Mouse (Mus musculus) kidney, adult 9 months (tissue): ENCODE measurements around the gene Lrba.

Source experiments
- DNase-seq: peaks from one replicate; pipeline ENCODE4 v3.0.0; 2022

Lrba gene

DNA sequence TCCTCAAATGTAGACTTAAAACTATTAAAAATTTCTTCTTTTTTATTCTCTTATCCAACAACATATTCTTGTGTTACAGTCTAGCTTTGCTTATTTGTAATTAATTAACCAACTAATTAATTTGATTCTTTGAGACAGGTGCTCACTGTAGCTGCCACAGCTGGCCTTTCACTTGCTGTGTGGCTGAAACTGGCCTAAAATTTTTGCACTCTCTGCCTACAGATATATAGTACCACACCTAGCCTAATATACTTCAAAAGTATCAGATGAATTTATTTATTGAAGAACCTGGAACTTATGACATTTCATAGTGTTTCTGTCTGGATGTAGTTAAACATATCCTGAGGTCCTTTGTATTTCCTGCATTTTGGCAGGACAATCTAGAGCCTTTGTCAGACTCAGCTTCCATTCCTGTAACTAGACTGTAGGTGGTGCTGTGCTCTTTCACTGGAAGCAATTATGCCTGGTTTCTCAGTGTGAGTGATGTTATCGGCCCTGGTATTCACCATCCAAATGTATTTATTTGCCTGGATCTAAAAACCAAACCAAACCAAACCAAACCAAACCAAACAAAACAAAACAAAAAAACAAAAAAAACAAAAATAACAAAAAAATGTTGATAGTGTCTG is 43.7 kb downstream of the Lrba start:
- peak; percentile 51 for DNase-seq

DNA sequence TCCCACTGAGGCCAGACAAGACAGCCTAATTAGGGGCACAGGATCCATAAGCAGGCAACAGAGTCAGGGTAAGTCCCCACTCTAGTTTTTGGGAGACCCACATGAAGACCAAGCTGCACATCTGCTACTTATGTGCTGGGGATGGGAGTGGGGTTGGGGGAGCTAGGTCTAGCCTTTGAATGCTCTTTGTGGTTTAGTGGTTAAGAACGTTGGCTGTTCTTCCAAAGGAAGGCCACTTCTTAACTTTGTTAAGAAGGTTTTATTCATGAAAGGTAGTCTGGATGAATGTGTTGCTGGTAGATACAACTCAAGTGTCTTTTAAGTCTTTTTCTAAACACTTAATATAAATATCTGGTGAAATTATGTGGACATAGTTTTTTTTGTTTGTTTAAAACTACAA is 51.2 kb downstream of the Lrba start:
- no peak for DNase-seq

DNA sequence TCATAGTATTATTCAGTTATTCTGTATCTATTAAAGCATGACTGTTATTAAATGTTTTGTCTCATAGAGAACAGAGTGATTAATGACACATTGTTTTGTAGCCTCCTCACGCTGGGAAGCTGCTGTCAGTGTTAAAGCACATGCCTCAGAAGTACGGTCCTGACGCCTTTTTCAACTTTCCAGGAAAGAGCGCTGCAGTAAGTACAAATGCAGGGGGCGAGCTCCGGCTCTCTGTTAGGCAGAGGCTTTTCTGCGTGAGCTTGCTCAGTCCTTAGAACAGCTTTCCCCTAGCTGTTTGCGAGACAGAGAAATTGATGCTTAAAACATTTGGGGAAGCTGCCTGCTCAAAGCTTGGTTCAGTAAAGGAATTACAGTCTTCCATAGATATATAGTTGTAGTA is 66.8 kb downstream of the Lrba start:
- DNase-seq: no peak

DNA sequence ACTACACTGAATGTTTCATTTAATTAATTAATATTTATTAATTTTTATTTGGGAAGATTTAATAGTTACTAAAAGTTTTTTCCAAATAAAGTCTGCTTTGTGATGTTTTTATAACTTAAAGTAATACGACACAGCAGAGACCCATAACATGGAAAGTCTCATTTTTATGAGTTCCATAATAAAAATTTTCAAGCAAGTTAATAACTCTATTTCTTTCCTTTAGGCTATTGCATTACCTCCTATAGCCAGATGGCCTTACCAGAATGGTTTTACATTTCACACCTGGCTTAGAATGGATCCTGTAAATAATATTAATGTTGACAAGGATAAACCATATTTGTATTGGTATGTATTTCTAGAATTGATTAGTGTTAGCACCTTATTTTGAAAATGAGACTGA is 70.4 kb downstream of the Lrba start:
- no peak for DNase-seq

DNA sequence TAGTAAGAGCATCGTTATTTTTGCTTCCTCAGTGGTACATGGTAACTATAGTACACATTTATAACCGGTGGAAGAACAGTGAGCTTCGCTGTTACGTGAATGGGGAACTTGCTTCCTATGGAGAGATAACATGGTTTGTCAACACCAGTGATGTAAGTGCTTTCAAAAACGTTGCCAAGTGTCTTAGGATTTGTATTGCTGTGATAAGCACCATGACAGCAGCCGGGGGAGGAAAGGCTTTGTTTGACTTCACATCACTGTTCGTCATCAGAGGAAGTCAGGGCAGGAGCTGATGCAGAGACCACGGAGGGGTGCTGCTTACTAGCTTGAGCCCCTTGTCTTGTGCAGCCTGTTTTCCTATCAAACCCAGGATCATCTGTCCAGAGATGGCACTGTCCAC is 71.7 kb downstream of the Lrba start:
- DNase-seq: no peak

DNA sequence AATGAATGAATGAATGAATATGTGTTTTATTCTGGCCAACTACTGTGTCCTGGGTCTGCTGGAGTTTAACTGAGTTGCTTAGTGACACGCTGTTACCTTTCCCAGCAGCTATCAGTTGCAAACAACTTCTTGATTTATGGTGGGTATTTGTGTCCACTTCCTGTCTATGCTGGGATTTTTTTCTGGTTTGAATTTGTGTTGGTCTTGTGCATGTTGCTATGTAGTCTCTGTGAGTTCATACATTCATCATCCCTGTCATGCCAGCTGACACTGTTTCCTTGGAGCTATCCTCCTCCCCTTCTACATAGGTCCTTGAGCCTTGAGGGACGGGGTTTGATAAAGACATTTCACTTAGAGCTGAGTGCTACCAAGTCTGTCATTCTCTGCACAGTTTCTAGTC is 84.4 kb downstream of the Lrba start:
- no peak for DNase-seq

DNA sequence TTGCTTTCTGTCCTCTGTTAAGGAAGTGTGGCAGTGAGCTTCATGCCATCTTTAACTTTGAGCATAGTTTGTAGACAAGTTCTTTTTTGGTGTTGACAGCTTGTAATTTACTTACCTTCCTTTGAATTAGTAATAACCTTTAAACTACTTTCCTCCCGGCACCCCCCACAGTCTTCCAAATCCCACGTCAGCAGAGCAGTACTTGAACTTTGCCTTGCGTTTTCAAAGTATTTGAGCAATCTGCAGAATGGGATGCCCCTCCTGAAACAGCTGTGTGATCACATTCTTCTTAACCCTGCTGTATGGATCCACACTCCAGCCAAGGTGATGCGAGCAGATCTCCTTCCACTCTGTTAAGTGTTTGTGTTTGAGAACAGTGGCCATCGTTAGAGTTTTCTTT is 85.7 kb downstream of the Lrba start:
- peak; percentile 58 for DNase-seq

DNA sequence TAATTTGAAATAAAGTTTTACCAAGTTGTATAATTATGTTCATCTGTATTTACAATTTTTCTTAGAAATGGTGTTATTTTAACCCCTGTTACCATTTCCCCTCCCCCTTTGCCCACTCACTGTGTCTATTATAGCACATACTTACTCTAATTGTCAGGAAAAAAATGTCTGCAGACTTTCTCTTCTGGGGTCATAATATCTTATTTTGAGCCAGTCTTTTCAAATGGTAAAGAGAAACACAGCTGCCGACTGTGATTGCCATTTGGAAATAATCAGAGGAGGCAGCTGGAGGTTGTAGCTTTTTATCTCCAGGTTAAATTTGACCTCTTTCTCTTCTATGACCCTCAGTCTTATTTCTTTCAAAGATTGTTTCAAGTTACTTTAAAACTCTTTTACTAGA is 86.9 kb downstream of the Lrba start:
- DNase-seq: no peak

DNA sequence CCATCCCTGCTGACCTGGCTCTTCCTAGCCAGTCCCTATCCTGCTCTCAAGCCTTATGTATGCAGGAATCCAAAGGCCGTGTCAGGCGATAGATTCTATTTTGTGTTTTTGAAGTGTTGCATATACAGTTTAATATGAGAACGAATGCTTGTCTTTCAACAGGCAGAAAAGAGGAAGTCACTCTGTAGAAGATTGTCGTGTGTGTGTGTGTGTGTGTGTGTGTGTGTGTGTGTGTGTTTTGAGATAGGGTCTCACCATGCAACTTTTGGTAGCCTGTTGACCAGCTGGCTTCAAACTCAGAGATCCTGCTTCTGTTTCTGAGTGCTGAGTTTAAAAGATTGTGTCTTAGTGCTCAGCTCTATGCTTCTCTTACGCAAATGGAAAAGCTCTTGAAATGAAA is 93.2 kb downstream of the Lrba start:
- no peak for DNase-seq

DNA sequence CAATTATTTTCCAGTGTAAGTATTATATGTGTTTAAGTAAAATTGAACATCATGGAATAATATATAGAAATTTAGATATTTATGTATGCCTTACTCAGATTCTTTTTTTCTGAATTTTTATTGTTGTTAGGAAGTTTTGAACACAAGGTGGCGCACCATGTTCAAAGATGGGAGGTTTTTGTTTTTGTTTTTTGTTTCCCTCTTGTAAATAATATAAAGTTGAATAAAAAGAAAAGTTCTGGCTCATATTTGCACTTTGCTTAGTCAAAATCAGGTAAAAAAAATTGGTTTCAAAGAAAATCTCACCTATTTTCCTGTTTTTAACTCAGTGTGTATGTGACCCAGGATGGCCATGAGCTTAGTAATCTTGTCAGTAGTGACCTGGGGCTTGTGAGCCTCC is 104.1 kb downstream of the Lrba start:
- DNase-seq: peak; percentile 17

DNA sequence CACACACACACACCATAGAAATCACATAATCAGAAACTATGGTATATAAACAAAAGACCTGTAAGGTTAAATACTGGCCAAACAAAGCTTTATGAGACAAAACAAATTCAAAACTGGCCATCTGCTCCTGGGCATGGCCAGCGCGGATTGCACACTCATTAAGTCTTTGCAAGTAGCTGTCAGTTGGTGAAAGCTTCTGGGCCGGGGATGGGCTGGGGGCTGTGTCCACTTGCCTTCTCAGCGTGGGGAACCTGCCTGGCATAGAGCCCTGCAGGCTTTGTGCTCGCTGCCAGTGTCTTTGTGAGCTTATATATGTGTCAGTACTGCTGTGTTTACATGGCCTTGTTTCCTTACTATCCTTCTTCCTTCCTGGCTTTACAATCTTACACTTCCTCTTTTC is 118.8 kb downstream of the Lrba start:
- no peak for DNase-seq

DNA sequence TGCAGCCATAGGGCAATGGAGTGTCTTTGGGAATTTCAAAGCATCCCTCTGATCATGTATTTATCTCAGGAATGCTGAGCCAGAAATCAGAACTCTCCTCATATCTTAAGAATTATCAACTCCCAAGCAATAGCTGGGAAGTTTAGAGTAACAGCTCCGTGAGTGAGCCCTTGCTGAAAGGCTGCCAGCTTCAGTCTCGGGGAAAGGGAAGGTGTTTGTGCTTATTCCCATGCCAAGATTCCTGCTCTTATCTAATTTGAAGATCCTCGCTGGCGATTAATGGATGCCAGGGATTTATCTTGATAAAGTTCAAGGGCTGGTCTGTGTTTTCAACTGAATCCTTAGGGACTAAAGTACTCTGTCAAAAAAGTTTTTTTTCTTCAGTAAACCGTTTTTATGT is 138.0 kb downstream of the Lrba start:
- DNase-seq: peak; percentile 14

DNA sequence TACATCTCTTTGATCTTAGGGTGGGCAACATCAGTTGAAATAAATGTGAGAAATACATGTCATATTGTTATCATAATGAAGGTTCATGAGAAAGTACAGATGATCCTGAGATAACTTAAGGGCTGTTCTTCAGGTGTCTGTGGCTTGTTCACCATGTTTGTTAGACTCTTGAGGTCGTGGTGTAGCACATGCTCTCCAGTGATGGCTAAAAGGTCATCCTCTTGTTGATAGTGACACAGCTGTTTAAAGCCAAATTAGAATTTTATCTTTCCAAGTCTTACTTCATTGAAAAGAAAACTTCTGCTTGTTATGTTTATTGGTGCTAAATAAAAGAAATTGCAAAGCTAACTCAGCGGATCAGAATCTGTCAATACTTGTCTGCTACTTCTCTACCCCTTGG is 147.0 kb downstream of the Lrba start:
- DNase-seq: no peak

DNA sequence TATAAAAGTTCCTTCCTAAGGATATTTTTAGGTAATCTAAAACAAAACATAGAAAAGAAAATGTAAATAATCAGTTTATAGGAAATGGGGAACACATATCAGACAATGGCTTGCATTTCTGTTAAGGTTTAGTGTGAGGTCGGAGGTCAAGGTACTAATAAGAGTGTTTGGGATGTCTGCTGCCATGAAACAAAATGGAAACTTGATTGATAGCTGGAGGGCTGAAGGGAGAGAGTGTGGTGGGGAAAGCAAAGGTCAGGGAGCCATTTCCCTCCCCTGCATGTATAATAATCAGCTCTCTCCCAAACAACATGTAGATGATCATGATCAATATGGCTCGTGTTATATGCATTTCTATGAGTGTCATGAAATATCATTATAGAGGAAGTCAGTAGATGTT is 150.8 kb downstream of the Lrba start:
- DNase-seq: no peak

DNA sequence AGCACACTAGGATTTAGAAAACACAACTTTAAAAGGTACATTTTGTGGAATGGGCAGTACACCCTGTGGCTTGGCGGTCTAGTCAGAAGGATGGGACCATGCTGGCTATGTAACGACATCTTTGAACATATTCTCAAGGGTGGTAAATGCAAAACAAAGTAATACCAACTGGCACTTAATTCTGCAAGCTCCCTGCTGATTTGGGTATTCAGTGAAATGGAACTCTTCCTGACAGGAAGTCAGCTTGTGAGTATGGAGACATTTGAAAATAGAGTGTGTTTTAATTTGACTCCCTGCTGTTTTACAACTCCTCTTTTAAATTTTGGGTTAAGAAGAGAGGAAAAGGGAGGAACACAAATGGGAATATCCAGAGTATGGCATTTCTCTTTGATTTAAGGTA is 158.1 kb downstream of the Lrba start:
- DNase-seq: no peak

DNA sequence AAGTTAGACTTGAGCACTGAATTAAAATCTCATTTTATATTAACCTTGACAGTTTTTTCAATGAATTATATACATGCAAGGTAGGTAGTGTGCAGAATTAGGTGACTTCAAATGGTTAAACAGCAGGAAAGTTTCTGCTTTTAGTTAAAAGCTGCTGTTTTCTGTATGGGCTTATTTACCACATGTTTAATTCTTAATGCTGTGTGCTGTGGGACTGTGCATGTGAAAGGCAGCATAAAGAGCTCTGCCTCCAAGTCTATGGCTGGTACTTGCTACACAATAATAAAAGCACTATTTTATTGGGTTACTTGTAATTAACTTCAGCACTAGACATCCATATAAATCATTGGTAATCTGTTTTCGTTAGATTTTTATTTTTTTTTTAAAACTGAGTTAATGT is 160.6 kb downstream of the Lrba start:
- no peak for DNase-seq

DNA sequence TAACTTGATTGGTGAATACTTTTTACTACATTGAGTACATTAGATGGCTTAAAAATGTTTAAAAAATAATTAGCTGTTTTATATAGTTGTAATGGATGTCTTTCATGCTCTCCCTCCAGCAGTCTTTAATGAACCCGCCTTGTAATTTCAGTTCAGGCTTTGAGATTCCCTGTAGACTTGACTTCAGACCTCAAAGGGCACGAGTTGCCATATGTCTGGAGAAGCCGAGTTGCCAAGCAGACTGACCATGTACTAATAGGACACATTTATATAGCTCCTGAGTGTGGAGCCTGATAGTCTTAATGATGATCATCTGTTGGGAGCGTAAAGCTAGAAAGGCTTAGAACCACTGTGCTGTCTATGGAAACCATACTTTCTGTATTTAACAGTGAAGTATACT is 161.8 kb downstream of the Lrba start:
- DNase-seq: no peak

DNA sequence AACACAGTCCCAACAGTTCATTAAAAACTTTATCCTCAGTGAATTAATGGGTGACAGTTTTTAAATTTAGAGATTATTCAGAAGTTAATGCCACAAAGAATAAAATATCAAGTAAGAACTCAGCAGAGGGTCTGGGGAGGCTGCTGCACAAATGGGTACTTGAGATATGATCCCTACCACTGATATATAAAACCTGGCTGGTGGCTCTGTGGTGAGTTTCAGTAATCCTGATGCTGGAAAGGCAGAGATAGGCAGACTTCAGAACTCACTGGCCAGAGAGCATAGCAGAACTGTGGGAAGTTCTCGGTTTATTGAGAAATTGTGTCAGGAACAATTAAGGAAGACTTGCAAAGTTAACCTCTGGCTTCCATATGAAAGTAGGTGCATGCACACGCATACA is 199.3 kb downstream of the Lrba start:
- no peak for DNase-seq

DNA sequence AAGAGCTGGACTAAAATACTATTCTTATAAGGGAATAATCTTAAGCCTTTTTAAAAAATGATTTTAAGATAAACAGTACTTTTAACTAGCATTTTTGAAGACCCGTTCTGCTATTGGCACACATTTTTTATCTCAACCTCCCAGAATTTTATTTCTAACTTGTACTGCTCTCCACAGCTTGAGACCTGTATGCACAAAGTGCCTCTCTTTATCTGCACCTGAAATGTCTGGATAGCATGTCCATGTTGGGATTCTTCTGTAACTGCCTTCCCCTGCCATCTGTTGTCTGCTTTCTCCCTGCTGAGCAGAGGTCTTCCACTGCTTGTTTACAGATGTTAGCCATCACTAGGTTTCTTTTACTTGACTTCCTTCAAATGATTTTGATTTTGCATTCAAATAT is 202.3 kb downstream of the Lrba start:
- DNase-seq: no peak

DNA sequence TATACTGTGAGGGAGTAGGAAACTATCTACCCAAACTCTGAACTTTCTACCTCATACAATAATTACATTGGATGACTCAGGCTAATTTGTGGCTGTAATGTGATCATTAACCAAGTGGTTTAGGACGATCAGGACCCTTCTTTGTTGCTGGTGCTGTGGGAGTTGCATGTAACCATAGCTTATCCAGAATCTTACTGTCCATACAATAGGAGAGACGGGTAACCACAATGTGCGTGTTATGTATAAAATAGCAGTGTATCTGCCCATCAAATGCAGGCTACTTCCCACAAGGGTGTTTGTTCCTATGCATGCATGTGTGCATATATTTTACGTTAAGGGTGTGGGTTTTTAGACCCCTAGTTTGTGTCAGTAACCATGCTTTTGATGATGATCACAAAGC is 219.0 kb downstream of the Lrba start:
- DNase-seq: no peak

DNA sequence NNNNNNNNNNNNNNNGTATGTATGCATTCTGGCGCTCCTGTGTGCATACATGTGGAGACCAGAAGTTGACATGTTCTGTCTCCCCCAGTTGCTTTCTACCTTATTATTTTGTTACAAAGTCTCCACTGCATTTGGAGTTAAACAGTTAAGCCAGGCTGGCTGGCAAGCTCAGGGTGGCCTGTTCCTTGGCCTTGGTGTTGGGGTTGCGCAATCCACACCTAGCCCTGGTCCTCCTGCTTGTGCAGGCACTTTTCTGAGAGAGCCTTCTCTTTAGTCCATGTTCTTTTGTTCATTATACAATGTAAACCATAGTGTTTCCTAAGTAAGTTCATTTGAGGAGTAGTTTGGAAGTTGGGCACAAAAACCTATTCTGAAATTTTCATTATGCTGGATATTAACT is 226.7 kb downstream of the Lrba start:
- no peak for DNase-seq

DNA sequence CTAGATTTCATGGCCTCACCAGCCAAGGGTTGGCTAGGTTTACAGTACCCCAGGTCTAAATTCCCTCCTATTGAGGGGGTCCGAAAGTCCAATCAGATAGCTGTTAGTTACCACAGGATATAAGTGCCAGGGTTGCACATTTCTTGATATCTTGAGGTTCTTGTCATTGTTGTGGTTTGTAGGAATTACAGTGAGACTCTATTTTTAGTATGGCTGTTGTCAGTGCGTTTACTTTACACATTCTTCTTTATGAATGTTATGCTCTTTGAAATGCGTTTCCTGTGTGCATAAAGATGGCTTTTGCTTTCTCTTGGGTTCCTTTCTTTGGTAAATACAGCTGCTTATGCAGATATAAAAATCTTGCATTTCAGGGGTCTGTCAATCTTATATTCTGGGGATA is 237.1 kb downstream of the Lrba start:
- DNase-seq: no peak

DNA sequence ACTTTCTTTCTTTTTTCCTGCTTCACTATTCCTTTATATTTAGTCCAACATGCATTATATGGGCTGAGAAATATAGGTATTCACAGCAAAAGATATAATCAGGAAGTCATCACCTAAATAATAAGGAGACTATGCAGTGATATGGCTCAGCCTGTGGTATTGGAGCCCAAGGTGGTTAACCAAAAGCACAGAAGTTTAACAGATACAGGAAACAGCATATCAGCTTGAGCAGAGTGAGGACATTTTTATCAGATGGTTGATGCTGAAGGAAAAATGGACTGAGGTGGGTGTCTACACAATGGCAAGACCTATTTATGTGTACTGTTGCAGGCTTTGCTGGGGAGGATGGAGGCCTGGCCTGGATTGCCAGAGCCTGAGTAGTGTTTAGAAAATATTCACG is 265.5 kb downstream of the Lrba start:
- DNase-seq: no peak

DNA sequence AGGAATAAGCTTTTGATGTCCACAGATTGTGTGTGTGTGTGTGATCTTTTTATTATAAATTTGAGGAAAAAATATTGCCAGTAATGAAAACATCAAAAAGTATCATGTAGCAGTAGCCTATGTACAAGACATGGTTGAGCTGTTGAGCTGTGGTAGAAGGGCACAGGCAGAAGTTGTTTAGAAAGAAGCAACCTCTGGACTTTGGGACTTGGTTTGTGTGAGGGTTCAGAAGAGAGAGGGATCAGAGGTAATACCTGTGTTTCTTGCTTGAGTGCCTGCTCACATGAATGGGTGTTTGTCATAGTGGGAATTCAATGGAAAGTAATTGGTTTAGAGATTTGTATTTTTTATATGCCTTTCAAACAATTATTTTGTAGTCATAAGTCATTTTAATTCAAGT is 276.1 kb downstream of the Lrba start:
- peak; percentile 50 for DNase-seq

DNA sequence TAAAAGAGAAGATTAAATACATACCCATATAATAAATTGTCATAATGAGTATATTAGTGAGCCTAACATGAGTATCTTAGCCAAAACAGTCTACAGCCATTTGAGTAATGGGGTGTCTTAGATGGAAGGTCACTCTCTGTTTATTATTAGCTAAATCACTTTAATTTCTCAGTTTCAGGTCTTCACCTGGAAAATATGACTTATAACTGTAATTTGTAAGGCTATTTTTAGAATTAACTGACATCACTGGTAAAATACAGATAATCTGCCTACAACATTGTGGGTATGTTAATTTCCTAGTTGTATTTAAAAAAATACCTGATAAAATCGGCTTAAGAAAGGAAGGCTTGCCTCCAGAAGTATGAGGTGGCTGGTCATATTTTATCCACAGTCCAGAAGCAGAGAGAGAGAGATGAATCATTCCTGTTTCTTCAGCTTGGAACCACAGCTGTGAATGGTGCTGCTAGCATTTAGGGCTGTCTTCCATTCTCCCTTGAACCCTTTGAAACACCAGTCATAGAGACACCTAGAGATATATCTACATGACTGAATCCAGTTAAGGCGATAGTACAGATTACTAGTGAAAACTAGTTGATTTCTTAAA is 294.1 kb downstream of the Lrba start:
- DNase-seq: no peak
